Mouse (Mus musculus): Measurements from ENCODE around the gene Tmie. TPM values are rescaled to one million over a fixed set of nuclear protein-coding genes. Genes with fewer than 3 reads are reported as not detected.

Tmie gene
- total RNA-seq (2022), result 1 to 10 TPM; 1.1 to 2.0 (median 1.6) TPM

GRCm38 (mm10) chr9:110879998-110880561 lies at the start of gene Tmie:
Gene Tmie (minus strand): TSS chr9:110880113.
- peak; percentile 83 for DNase-seq (ENCODE audit: low spot score)

- DNase-seq (ENCODE audit: low spot score), result peak; percentile 62
Observed at GRCm38 (mm10) chr9:110922759-110923158, 42.8 kb upstream of the Tmie start.

GRCm38 (mm10) chr9:110920665-110921419 lies 40.9 kb upstream of the Tmie start:
- peak; percentile 40 for DNase-seq (ENCODE audit: low spot score)

GRCm38 (mm10) chr9:110916786-110917185 lies 36.9 kb upstream of the Tmie start, which contains the start of gene Fam240a:
Gene Fam240a (minus strand): TSS chr9:110916861.
- no peak for DNase-seq (ENCODE audit: low spot score)

GRCm38 (mm10) chr9:110915466-110915865 lies 35.6 kb upstream of the Tmie start:
- DNase-seq (ENCODE audit: low spot score), result no peak

- no peak for DNase-seq (ENCODE audit: low spot score)
Observed at GRCm38 (mm10) chr9:110914631-110915236, 34.8 kb upstream of the Tmie start.

- DNase-seq (ENCODE audit: low spot score), result no peak
Observed at GRCm38 (mm10) chr9:110909371-110909967, 29.6 kb upstream of the Tmie start.

- no peak for DNase-seq (ENCODE audit: low spot score)
Observed at GRCm38 (mm10) chr9:110908631-110909016, 28.7 kb upstream of the Tmie start.

- DNase-seq (ENCODE audit: low spot score), result no peak
Observed at GRCm38 (mm10) chr9:110907838-110908630, 28.1 kb upstream of the Tmie start.

GRCm38 (mm10) chr9:110907201-110907837 lies 27.4 kb upstream of the Tmie start:
- DNase-seq (ENCODE audit: low spot score), result no peak

GRCm38 (mm10) chr9:110902271-110902670 lies 22.4 kb upstream of the Tmie start:
- DNase-seq (ENCODE audit: low spot score), result no peak

GRCm38 (mm10) chr9:110901204-110901603 lies 21.3 kb upstream of the Tmie start:
- no peak for DNase-seq (ENCODE audit: low spot score)

- no peak for DNase-seq (ENCODE audit: low spot score)
Observed at GRCm38 (mm10) chr9:110899451-110900008, 19.6 kb upstream of the Tmie start.

- no peak for DNase-seq (ENCODE audit: low spot score)
Observed at GRCm38 (mm10) chr9:110896595-110896994, 16.7 kb upstream of the Tmie start.

- DNase-seq (ENCODE audit: low spot score), result no peak
Observed at GRCm38 (mm10) chr9:110895994-110896393, 16.1 kb upstream of the Tmie start.

- DNase-seq (ENCODE audit: low spot score), result no peak
Observed at GRCm38 (mm10) chr9:110895507-110895906, 15.6 kb upstream of the Tmie start.

GRCm38 (mm10) chr9:110893429-110893828 lies 13.5 kb upstream of the Tmie start:
- DNase-seq (ENCODE audit: low spot score), result no peak

GRCm38 (mm10) chr9:110892552-110892951 lies 12.6 kb upstream of the Tmie start:
- no peak for DNase-seq (ENCODE audit: low spot score)

- peak; percentile 39 for DNase-seq (ENCODE audit: low spot score)
Observed at GRCm38 (mm10) chr9:110891077-110891828, 11.3 kb upstream of the Tmie start.
